Mouse (Mus musculus) left cerebral cortex, postnatal 4 days (tissue): ENCODE data around the gene Gcm1. TPM values are rescaled to one million over a fixed set of nuclear protein-coding genes. Genes with fewer than 3 reads are reported as not detected.
A peak's percentile ranks its signal among the peaks of the same experiment; 100 is the strongest.

Experiments used
- DNase-seq: peaks from one replicate; pipeline ENCODE4 v3.0.0-alpha.2; 2022
- intact Hi-C: fragments of 180-260 bp; cut with DNase I; formaldehyde crosslinking; loops from one replicate; pipeline ENCODE4 v1.15.1; 2025
- total RNA-seq, 2 experiments: library from RNA; stranded (reverse); gene quantifications; 2 replicates each; pipeline ENCODE4 v1.2.3; 2021

Gene Gcm1
- total RNA-seq, 2 experiments from 2014 or later, result not detected

- intact Hi-C loops, result no loop called here
- DNase-seq, result no peak
Measured at GRCm38 (mm10) chr9:78095686-78096085, 44.0 kb downstream of the Gcm1 start.

- DNase-seq, result no peak
- intact Hi-C loops, result no loop called here
Measured at GRCm38 (mm10) chr9:78096376-78096775, 44.7 kb downstream of the Gcm1 start.

GRCm38 (mm10) chr9:78100956-78101355 lies 49.2 kb downstream of the Gcm1 start:
- intact Hi-C loops, result no loop called here

GRCm38 (mm10) chr9:78101431-78101830 lies 49.7 kb downstream of the Gcm1 start:
- intact Hi-C loops, result no loop called here
- no peak for DNase-seq

More at GRCm38 (mm10) chr9:78100956-78101355, 49.2 kb downstream of the Gcm1 start:
- DNase-seq, result no peak

GRCm38 (mm10) chr9:78103965-78104560 lies 52.3 kb downstream of the Gcm1 start:
- intact Hi-C loops, result no loop called here

GRCm38 (mm10) chr9:78104973-78105372 lies 53.2 kb downstream of the Gcm1 start:
- intact Hi-C loops, result no loop called here
- no peak for DNase-seq

More at GRCm38 (mm10) chr9:78103965-78104560, 52.3 kb downstream of the Gcm1 start:
- DNase-seq, result no peak

- intact Hi-C loops, result no loop called here
- DNase-seq, result no peak
Measured at GRCm38 (mm10) chr9:78105501-78105932, 53.8 kb downstream of the Gcm1 start.

- no peak for DNase-seq
- intact Hi-C loops, result no loop called here
Measured at GRCm38 (mm10) chr9:78106821-78107220, 55.1 kb downstream of the Gcm1 start.

GRCm38 (mm10) chr9:78107582-78107911 lies 55.8 kb downstream of the Gcm1 start:
- intact Hi-C loops, result no loop called here
- no peak for DNase-seq

GRCm38 (mm10) chr9:78107912-78108795 lies 56.4 kb downstream of the Gcm1 start:
- intact Hi-C loops, result no loop called here

GRCm38 (mm10) chr9:78108796-78109239 lies 57.1 kb downstream of the Gcm1 start, which contains the start of the genes Fbxo9 and Ick:
Gene Fbxo9, minus strand, starts transcription at chr9:78109065.
Gene Ick, plus strand, starts transcription at chr9:78109192.
- peak; percentile 88 for DNase-seq
- intact Hi-C loops, result no loop called here

More at GRCm38 (mm10) chr9:78107912-78108795, 56.4 kb downstream of the Gcm1 start:
- DNase-seq, result peak; percentile 82

- intact Hi-C loops, result loop anchor here (10.0 kb wide), 1 partner anchor 55 kb away; no protein-coding TSS in a partner anchor
- no peak for DNase-seq
Measured at GRCm38 (mm10) chr9:78109656-78110055, 57.9 kb downstream of the Gcm1 start.

- intact Hi-C loops, result loop anchor here (10.0 kb wide), 1 partner anchor 53 kb away; no protein-coding TSS in a partner anchor
- DNase-seq, result no peak
Measured at GRCm38 (mm10) chr9:78111456-78111855, 59.7 kb downstream of the Gcm1 start.

- intact Hi-C loops, result loop anchor here (10.0 kb wide), 1 partner anchor 52 kb away; no protein-coding TSS in a partner anchor
- DNase-seq, result peak; percentile 95
Measured at GRCm38 (mm10) chr9:78112770-78113537, 61.2 kb downstream of the Gcm1 start.

GRCm38 (mm10) chr9:78113538-78113885 lies 61.8 kb downstream of the Gcm1 start:
- intact Hi-C loops, result loop anchor here (10.0 kb wide), 1 partner anchor 51 kb away; no protein-coding TSS in a partner anchor

More at GRCm38 (mm10) chr9:78113538-78113885, 61.8 kb downstream of the Gcm1 start:
- peak; percentile 43 for DNase-seq

Other genes starting within 250 kb of the Gcm1 start
- 10 to 100 TPM; 62.7 to 65.3 TPM for gene Elovl5, start 134.6 kb upstream of the Gcm1 start, total RNA-seq
- gene Fbxo9, start 57.1 kb downstream of the Gcm1 start, total RNA-seq, result 10 to 100 TPM; 80.3 to 85.6 TPM
- gene Ick, start 57.3 kb downstream of the Gcm1 start, total RNA-seq, result 10 to 100 TPM; 59.9 to 64.0 TPM
- gene Gsta4, start 130.8 kb downstream of the Gcm1 start, total RNA-seq, result 10 to 100 TPM in 1 of 2 experiments, 1 to 10 TPM in 1; 9.8 to 10.4 TPM
- not detected for gene Gsta1, start 178.7 kb downstream of the Gcm1 start, total RNA-seq
- gene Gm3776, start 205.2 kb downstream of the Gcm1 start, total RNA-seq, result not detected
- not detected for gene Gm10639, start 238.0 kb downstream of the Gcm1 start, total RNA-seq